Mouse (Mus musculus) R1 (cell line): Measurements from ENCODE around the gene Napb.
"Not testable (repeated sequence)": the region's sequence is repeated elsewhere in the genome, so short reads cannot be mapped to it uniquely, and the experiment has no call there.

Experiments used
- DNase-seq: peaks from one replicate; pipeline ENCODE4 v3.0.0-alpha.2; 2018; ENCODE audit warnings: low read depth, low spot score

The Napb gene

GRCm38 (mm10) chr2:148732327-148733000, at the start of gene Napb:
Napb (minus strand) TSS chr2:148732467.
- DNase-seq: peak; percentile 97

GRCm38 (mm10) chr2:148781709-148782108, 49.4 kb upstream of the Napb start, which contains the start of gene 8030411F24Rik:
8030411F24Rik (plus strand) TSS chr2:148782009.
- DNase-seq: peak; percentile 23

GRCm38 (mm10) chr2:148771397-148771796, 39.1 kb upstream of the Napb start, which contains the start of gene Cst11:
Cst11 (minus strand) TSS chr2:148771497.
- not testable (repeated sequence) for DNase-seq

- DNase-seq: peak; percentile 69
These were observed 31.6 kb upstream of the Napb start for GRCm38 (mm10) chr2:148763648-148764388.

- no peak for DNase-seq
These were observed 22.1 kb upstream of the Napb start for GRCm38 (mm10) chr2:148754310-148754846.

GRCm38 (mm10) chr2:148751893-148752813, 19.9 kb upstream of the Napb start:
- peak; percentile 88 for DNase-seq

- no peak for DNase-seq
These were observed 17.8 kb upstream of the Napb start, which contains the start of gene Cstl1 for GRCm38 (mm10) chr2:148750058-148750457. Cstl1 (plus strand) TSS chr2:148750358.

GRCm38 (mm10) chr2:148743846-148744407, 11.7 kb upstream of the Napb start:
- no peak for DNase-seq

GRCm38 (mm10) chr2:148743001-148743400, 10.7 kb upstream of the Napb start:
- DNase-seq: no peak

GRCm38 (mm10) chr2:148731614-148732326, 497 bp downstream of the Napb start:
- DNase-seq: no peak

- DNase-seq: no peak
These were observed 12.8 kb downstream of the Napb start for GRCm38 (mm10) chr2:148719271-148719995.

- DNase-seq: no peak
These were observed 15.2 kb downstream of the Napb start for GRCm38 (mm10) chr2:148717072-148717471.

- DNase-seq: no peak
These were observed 19.9 kb downstream of the Napb start for GRCm38 (mm10) chr2:148712326-148712725.

GRCm38 (mm10) chr2:148707202-148707530, 25.1 kb downstream of the Napb start:
- DNase-seq: no peak

GRCm38 (mm10) chr2:148706409-148707201, 25.7 kb downstream of the Napb start:
- peak; percentile 86 for DNase-seq

- peak; percentile 31 for DNase-seq
These were observed 33.7 kb downstream of the Napb start for GRCm38 (mm10) chr2:148698571-148698970.

- DNase-seq: no peak
These were observed 41.5 kb downstream of the Napb start for GRCm38 (mm10) chr2:148690781-148691180.

- DNase-seq: no peak
These were observed 42.0 kb downstream of the Napb start for GRCm38 (mm10) chr2:148690291-148690690.
